Mouse (Mus musculus): ENCODE measurements at regions not wholly inside any gene's neighbourhood (a gene's known extent, or its start where the extent isn't known, plus 50 kb on each side); places are given as distances from the start of the nearest gene placed in this dataset.

- no peak overlapping the region for H3K4me3 ChIP-seq
- H3K4me1 ChIP-seq = peaks cover 28% of the 10 kb centered on the region
- H3K9me3 ChIP-seq (replicated peaks) = no peaks in the 10 kb centered on the region
- H3K4me2 ChIP-seq = no peak overlapping the region
- no peak for ATAC-seq
- H3K27me3 ChIP-seq = no peaks in the 10 kb centered on the region
- WGBS = 39% methylated on average over 7 of the region's 8 CpGs
- no peak overlapping the region for H3K27ac ChIP-seq
- no peaks in the 10 kb centered on the region for H3K36me3 ChIP-seq (ENCODE audit: poor library complexity, severe bottlenecking)
- H3K9ac ChIP-seq = no peak overlapping the region
Measured at GRCm38 (mm10) chr10:68354335-68355231, 76.0 kb upstream of the Arid5b start.

- no peaks in the 10 kb centered on the region for H3K27me3 ChIP-seq
- no peak overlapping the region for H3K27ac ChIP-seq
- WGBS = 75% methylated on average over 18 of the region's 18 CpGs
- H3K4me2 ChIP-seq = no peak overlapping the region
- no peak overlapping the region for H3K9ac ChIP-seq
- H3K4me1 ChIP-seq = peaks cover 28% of the 10 kb centered on the region
- no peak for ATAC-seq
- H3K4me3 ChIP-seq = no peak overlapping the region
- no peaks in the 10 kb centered on the region for H3K36me3 ChIP-seq (ENCODE audit: poor library complexity, severe bottlenecking)
- no peaks in the 10 kb centered on the region for H3K9me3 ChIP-seq (replicated peaks)
Measured at GRCm38 (mm10) chr10:68353692-68354232, 75.2 kb upstream of the Arid5b start.

DNA sequence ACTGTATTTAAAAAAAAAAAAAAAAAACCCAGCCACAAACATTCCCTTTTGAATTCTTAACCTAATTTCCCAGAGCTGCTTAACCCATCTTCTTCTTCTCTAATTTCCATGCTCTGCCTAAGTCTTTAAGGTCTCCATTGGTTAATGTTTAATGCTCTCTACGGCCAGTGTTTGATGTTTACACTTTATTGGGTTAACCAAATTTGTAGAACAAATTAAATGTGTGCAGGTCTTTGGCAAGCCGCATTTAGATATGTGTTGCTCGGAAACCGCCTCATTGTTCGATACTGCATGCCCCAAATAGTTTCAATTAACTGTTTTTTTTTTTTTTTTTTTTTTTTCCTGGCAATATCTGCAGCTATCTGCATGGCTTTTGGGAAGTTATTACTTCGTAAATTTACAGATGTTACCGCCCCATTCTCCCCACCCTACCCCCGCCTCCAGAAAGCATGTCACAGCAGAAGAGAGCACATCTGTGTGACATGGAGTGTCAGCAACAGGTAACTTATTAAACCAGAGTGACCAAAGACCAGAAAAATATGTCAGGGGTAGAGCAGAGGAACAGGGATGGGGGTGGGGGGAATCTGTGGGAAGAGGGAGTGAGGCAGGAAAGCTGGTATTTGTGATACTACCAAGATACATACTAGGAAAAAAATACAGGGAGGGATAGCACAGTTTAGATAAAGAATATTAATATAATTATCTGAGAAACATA, 73.5 kb upstream of the Arid5b start:
- peaks cover 28% of the 10 kb centered on the region for H3K4me1 ChIP-seq
- ATAC-seq = no peak
- H3K36me3 ChIP-seq (ENCODE audit: poor library complexity, severe bottlenecking) = no peaks in the 10 kb centered on the region
- H3K27ac ChIP-seq = no peak overlapping the region
- no peak overlapping the region for H3K4me2 ChIP-seq
- H3K9me3 ChIP-seq (replicated peaks) = no peaks in the 10 kb centered on the region
- no peaks in the 10 kb centered on the region for H3K27me3 ChIP-seq
- H3K4me3 ChIP-seq = no peak overlapping the region
- no peak overlapping the region for H3K9ac ChIP-seq
- 71% methylated on average over 8 of the region's 8 CpGs for WGBS

DNA sequence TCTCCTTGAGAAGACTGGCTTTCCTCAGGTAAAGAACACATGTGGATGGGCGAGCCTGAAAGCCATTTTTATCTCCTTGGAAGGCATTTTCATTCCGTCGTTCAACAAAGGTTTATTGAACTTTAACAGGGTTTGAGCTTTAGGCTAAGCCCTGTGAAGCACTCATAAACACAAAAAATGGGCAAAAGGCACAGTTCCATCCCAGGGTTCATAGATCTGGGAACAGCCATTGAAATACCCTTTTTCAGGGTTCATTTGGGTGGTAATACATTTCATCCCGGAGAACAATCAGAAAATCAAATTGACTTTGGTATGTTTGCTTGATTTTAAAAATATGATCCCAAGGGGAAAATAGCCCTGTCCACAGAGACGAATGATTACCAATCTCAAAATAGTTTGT, 72.9 kb upstream of the Arid5b start:
- no peak for ATAC-seq
- Histone ChIP-seq H3K27me3 (no peaks in the 10 kb centered on the region), H3K36me3 (ENCODE audit: poor library complexity, severe bottlenecking) (no peaks in the 10 kb centered on the region), H3K9me3 (replicated peaks) (no peaks in the 10 kb centered on the region), H3K27ac (no peak overlapping the region), H3K4me3 (no peak overlapping the region), H3K9ac (no peak overlapping the region), H3K4me2 (no peak overlapping the region), H3K4me1 (peaks cover 28% of the 10 kb centered on the region)
- WGBS = 83% methylated on average over 5 of the region's 5 CpGs

DNA sequence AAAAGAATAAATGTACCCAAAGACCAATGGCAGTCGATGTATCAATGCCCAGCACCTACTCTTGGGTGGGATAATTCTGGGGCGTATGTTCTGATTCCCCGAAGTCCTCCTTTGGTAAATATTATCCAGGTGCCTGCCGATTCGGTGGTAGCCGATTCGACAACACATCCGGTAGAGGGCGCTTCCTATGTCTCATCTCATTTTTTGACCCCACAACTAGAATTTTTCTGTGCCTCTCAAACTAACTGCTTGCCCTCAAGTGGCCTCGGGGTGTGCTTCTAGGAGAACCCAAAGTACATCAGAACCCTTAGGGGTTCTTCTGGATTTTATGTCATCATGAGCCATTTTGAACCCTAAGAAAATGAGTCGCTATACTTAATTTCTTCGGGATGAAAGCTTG, 72.3 kb upstream of the Arid5b start:
- Histone ChIP-seq H3K36me3 (ENCODE audit: poor library complexity, severe bottlenecking) (no peaks in the 10 kb centered on the region), H3K9ac (no peak overlapping the region), H3K4me1 (peaks cover 23% of the 10 kb centered on the region), H3K9me3 (replicated peaks) (no peaks in the 10 kb centered on the region), H3K4me3 (no peak overlapping the region), H3K27ac (no peak overlapping the region), H3K27me3 (no peaks in the 10 kb centered on the region), H3K4me2 (no peak overlapping the region)
- ATAC-seq = no peak
- WGBS = 93% methylated on average over 12 of the region's 12 CpGs

DNA sequence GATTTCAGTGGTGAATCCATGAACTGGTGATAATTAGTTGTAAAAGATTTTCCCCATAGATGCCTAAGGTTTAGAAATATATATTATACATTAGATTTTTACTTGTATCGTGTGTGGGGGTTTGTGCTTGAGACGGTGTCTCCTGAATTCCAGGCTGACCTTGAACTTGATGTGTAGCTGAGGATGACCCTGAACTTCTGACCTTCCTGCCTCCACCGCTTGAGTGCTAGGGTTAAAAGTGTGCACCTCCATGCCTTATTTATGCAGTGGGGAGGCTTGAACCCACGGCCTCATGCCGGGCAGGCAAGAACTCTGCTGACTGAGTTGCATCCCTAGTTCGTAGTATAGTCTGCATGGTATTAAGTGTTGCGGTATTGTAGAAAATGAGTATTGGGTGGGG, 69.3 kb upstream of the Arid5b start:
- Histone ChIP-seq H3K9ac (no peak overlapping the region), H3K36me3 (ENCODE audit: poor library complexity, severe bottlenecking) (no peaks in the 10 kb centered on the region), H3K4me1 (0 out of 2 replicates have a peak, but pooled peaks cover 8% of the 10 kb centered on the region), H3K27me3 (no peaks in the 10 kb centered on the region), H3K9me3 (replicated peaks) (no peaks in the 10 kb centered on the region), H3K27ac (no peak overlapping the region), H3K4me2 (no peak overlapping the region), H3K4me3 (no peak overlapping the region)
- 91% methylated on average over 7 of the region's 7 CpGs for WGBS
- ATAC-seq = no peak

DNA sequence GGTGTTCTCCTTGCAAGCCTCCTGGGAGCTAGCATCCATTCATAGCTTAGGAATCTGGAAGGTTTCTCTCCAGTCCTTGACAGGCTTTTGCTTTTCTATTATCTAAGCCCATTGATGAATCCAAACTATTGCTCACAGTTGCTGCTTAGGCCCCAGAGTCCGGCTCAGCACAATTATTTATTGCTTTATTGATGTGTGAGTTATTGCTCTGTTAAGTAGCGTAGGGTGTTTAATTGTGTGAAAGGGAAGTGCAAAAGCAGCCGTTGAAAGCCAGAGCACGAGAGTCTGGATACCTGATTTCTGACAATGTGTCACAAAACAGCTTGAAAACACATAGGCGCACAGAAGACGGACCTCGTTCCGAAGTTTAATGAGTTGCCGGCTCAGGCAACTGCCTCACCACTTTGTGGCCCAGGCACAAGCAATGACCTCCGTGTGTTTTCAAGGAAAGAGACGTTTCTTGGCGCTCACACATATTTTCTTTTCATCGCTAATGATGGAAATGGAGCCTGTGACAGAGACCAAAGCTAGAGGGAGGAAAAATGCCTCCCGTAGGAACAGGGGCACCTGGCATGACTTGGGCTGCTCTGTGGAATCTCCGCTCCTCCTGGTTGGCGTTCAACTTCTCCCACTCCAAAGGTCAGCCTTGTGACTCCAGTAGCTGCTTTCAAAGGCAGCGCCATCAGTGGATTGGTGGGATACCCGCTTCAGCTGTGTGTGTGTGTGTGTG, 66.6 kb upstream of the Arid5b start:
- 69% methylated on average over 18 of the region's 18 CpGs for WGBS
- no peaks in the 10 kb centered on the region for H3K36me3 ChIP-seq (ENCODE audit: poor library complexity, severe bottlenecking)
- no peak overlapping the region for H3K9ac ChIP-seq
- H3K9me3 ChIP-seq (replicated peaks) = no peaks in the 10 kb centered on the region
- no peak for ATAC-seq
- no peak overlapping the region for H3K27ac ChIP-seq
- no peak overlapping the region for H3K4me3 ChIP-seq
- no peak overlapping the region for H3K4me2 ChIP-seq
- H3K27me3 ChIP-seq = no peaks in the 10 kb centered on the region
- H3K4me1 ChIP-seq = no peaks in the 10 kb centered on the region

- Histone ChIP-seq H3K27me3 (no peaks in the 10 kb centered on the region), H3K4me2 (no peak overlapping the region), H3K36me3 (ENCODE audit: poor library complexity, severe bottlenecking) (no peaks in the 10 kb centered on the region), H3K4me3 (no peak overlapping the region), H3K9me3 (replicated peaks) (no peaks in the 10 kb centered on the region), H3K9ac (no peak overlapping the region), H3K4me1 (no peaks in the 10 kb centered on the region), H3K27ac (no peak overlapping the region)
- no peak for ATAC-seq
- WGBS = 93% methylated on average over 2 of the region's 2 CpGs
Measured at GRCm38 (mm10) chr10:68344211-68344610, 65.7 kb upstream of the Arid5b start.

DNA sequence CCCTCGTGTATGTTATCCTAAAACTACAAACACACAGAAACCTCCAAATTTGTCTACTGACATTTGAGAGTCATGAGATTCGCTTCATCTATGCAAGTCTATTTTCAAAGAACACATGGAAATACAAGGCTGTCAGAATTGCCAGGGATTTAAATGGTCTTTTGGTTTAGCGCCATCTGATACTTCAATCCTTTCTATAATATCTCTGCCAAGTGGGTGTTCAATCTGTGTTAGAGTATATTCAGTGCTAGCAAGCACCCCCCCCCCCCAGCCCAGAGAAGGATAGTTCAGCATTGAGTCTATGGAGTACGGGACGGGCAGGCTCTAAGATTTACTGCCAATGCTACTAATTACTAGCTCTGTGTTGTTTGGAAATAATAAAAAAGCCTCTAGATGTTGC, 55.5 kb upstream of the Arid5b start:
- Histone ChIP-seq H3K27ac (no peak overlapping the region), H3K36me3 (ENCODE audit: poor library complexity, severe bottlenecking) (no peaks in the 10 kb centered on the region), H3K4me2 (no peak overlapping the region), H3K4me3 (no peak overlapping the region), H3K9ac (no peak overlapping the region), H3K9me3 (replicated peaks) (no peaks in the 10 kb centered on the region), H3K27me3 (no peaks in the 10 kb centered on the region), H3K4me1 (no peaks in the 10 kb centered on the region)
- ATAC-seq = no peak
- 90% methylated on average over 5 of the region's 5 CpGs for WGBS

Data from forebrain, embryonic 13.5 days (tissue).